Mouse (Mus musculus) left cerebral cortex, postnatal 14 days (tissue): ENCODE measurements around the gene B9d2. TPM values are rescaled to one million over a fixed set of nuclear protein-coding genes. Genes with fewer than 3 reads are reported as not detected.
A peak's percentile ranks its signal among the peaks of the same experiment; 100 is the strongest.

Source experiments
- DNase-seq, 2 experiments: peaks; one replicate each; pipeline ENCODE4 v3.0.0; 2021 to 2022; ENCODE audit warnings: low spot score in 2 of 2, mixed read lengths in 1 of 2
- intact Hi-C: fragments of 180-260 bp; cut with DNase I; formaldehyde crosslinking; loops from one replicate; pipeline ENCODE4 v1.15.1; 2025
- long read RNA-seq, 2 experiments: library from polyadenylated mRNA; stranded (forward); transcript quantifications; one replicate each; pipeline ENCODE4 v2.0.0; 2021
- total RNA-seq, 2 experiments: library from RNA; stranded (reverse); gene quantifications; 2 replicates each; pipeline ENCODE4 v1.2.3; 2021

The B9d2 gene
- total RNA-seq, result 10 to 100 TPM; 25.5 to 30.1 TPM
- long read RNA-seq, experiment 1, transcript B9d2-203 (4 exons, 995 nt), result major isoform, 34 of 34 reads
- long read RNA-seq, experiment 1, partial matches to known transcripts, result 0 of 34 reads
- long read RNA-seq, experiment 1, other reads (novel, unspliced or antisense), result 0 of 34 reads
- long read RNA-seq, experiment 2, transcript B9d2-203 (4 exons, 995 nt), result major isoform, 16 of 17 reads
- long read RNA-seq, experiment 2, partial matches to known transcripts, result 0 of 17 reads
- long read RNA-seq, experiment 2, other reads (novel, unspliced or antisense), result 0 of 17 reads

DNA sequence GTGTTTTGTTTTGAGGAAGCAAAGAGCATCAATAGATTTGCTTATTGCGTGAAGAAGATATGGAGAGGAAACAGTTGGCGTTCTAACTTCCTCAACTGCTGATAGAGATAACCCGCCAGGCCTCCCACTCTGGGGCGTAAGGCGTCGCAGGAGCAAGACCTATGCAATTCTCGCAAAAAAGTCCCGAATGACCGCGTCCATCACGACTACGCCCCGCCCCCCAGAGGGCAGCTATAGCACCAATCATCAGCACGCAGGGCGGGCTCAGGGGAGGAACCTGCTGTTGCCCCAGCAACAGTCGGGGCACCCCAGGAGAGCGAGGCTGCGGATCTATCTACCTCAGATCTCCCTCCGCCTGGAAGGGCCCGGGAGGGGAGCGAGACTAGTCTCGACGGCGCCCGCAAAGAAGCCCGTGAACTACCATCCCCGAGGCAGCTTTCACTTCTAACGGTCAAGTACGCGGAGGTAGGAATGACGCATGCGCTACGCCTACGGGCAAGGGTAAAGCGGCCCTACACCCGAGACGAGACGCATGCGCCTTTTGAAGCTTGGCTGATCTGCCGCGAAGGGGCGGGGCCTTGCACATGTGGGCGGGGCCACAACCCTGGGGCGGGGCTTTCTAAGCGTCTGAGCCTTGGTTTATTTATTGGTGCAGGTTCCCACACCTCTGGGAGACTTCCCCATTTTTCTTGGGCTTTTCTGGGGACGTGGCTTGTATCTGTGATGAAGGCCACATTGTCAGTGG, at the start of gene B9d2:
TSS of gene B9d2 (plus strand) at position 267 of the 745 bp plus-strand sequence.
- peak; percentile 91 to 95 for DNase-seq
- intact Hi-C loops, result no loop called here

DNA sequence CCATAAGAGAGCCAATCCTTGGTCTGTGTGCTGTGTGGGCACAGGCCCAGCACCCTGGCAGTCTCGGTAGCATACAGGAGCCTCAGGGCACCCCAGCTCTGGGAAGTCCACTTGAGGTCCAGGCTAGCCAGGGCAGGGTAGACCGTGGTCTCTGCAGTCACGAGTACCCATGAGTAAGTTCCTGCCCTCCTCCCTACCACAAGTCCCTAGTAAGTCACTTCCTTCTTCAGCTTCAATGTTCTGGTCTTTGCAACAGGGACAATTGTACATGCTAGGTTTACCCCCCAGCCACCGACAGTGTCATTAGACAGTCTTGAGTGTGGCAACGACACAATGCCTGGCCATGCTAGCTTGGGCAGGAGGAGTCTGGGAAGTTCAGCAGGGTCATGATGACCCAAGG, 47.9 kb upstream of the B9d2 start:
- intact Hi-C loops, result no loop called here
- no peak for DNase-seq

- intact Hi-C loops, result no loop called here
- no peak for DNase-seq
Observed at GRCm38 (mm10) chr7:25636373-25636772, 44.2 kb upstream of the B9d2 start.

GRCm38 (mm10) chr7:25637099-25637498, 43.5 kb upstream of the B9d2 start:
- intact Hi-C loops, result no loop called here
- DNase-seq, result no peak

- intact Hi-C loops, result no loop called here
- peak in 1 of 2 experiments; percentile 42 for DNase-seq
Observed at GRCm38 (mm10) chr7:25639754-25640153, 40.8 kb upstream of the B9d2 start.

- DNase-seq, result no peak
- intact Hi-C loops, result no loop called here
Observed at GRCm38 (mm10) chr7:25644136-25644535, 36.4 kb upstream of the B9d2 start.

DNA sequence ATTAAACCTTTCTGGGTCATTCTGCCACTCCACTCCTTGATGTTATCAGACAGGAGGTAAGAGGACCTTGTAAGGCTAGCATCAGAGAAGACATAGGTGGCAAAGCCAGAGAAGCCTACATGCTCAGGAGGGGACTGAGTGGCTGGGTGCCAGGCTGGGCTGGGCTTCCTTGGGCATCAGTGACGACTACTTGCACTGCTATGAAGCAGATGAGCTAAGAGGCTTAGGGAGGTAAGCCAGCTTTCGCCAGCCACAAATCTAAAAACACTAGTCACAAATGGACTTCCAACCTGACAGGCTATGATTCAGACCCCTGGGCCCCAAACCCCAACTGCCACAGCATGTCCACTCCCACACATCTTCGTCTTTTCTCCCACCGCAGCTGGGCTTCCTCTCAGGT, 35.9 kb upstream of the B9d2 start:
- intact Hi-C loops, result no loop called here
- DNase-seq, result no peak

DNA sequence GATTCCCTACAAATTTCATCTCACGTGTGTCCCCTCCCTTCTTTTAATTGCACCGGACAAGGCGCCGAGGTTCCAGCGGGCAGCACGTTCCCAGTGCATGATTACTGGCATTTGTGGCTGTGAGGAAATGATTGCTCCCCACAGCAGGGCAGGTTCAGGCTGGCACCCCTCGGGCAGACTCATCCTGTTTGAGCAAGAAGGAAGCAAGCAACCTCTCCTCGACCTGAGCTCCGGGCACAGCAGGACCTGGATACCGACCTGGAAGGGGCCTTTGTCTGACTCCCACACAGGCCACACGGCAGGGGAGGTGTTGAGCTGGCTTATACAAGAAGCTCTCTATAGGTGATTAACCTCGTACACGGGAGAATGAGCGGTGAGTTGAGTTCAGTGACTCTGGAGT, 35.5 kb upstream of the B9d2 start:
- no peak for DNase-seq
- intact Hi-C loops, result no loop called here

- DNase-seq, result no peak
- intact Hi-C loops, result no loop called here
Observed at GRCm38 (mm10) chr7:25647574-25648123, 32.9 kb upstream of the B9d2 start.

- intact Hi-C loops, result no loop called here
- no peak for DNase-seq
Observed at GRCm38 (mm10) chr7:25649839-25650238, 30.7 kb upstream of the B9d2 start.

- intact Hi-C loops, result no loop called here
- DNase-seq, result no peak
Observed at GRCm38 (mm10) chr7:25651281-25651680, 29.3 kb upstream of the B9d2 start.

GRCm38 (mm10) chr7:25652244-25652759, 28.3 kb upstream of the B9d2 start:
- intact Hi-C loops, result no loop called here
- DNase-seq, result no peak

GRCm38 (mm10) chr7:25655601-25656428, 24.8 kb upstream of the B9d2 start:
- intact Hi-C loops, result no loop called here

GRCm38 (mm10) chr7:25657785-25658184, 22.8 kb upstream of the B9d2 start:
- intact Hi-C loops, result no loop called here
- DNase-seq, result no peak

More at GRCm38 (mm10) chr7:25655601-25656428, 24.8 kb upstream of the B9d2 start:
- DNase-seq, result no peak

DNA sequence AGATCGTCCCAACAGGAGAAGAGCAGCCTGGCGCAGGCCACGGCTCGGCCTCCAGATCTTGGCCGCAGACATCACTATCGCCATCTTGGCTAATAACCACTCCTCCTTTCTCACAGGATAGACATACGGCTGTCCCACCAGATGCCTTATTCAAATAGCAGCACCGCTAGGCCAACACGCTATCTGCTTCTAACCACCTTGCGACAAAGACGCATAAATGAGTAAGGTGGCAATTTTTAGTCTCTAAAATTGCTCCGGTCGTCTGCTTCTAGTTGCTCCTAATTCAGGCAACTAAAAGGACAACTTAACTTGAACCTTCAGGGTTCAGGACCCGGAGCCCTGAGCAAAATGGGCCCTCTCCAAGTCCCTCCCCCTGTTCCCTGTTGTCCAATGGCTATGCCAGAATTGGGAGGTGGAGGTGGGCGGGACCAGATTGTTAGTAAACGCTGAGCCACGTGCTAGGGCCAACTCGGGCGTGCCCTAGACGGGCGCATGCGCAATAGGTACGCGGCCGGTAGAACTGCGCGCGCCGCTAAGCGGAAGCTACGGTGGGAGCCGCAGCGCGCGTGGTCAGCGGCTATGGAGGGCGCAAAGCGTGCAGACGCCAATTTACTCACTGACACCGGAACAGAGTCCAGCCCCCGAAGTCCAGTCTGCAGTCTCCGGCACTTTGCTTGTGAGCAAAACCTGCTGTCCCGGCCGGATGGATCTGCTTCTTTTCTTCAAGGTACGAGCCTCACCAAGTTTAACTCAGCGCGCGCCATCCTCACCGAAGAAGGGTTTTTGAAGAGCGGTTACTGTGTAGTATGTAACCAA, 21.7 kb upstream of the B9d2 start, which contains the start of the genes Bckdha and Exosc5:
TSS of gene Bckdha (minus strand) at position 325 of the 816 bp plus-strand sequence.
TSS of gene Exosc5 (plus strand) at position 508 of the 816 bp plus-strand sequence.
- intact Hi-C loops, result no loop called here

GRCm38 (mm10) chr7:25666381-25666780, 14.2 kb upstream of the B9d2 start:
- DNase-seq, result no peak
- intact Hi-C loops, result no loop called here

More for the DNA sequence above, 21.7 kb upstream of the B9d2 start, which contains the start of the genes Bckdha and Exosc5:
- peak; percentile 100 for DNase-seq

- no peak for DNase-seq
- intact Hi-C loops, result no loop called here
Observed at GRCm38 (mm10) chr7:25669158-25669557, 11.4 kb upstream of the B9d2 start.

- intact Hi-C loops, result no loop called here
- DNase-seq, result no peak
Observed at GRCm38 (mm10) chr7:25669631-25670030, 10.9 kb upstream of the B9d2 start.

- intact Hi-C loops, result no loop called here
- no peak for DNase-seq
Observed at GRCm38 (mm10) chr7:25670096-25670495, 10.5 kb upstream of the B9d2 start.
